Comparison of ENCODE assay signal across 8 mouse cellular contexts in genomic region chr11:75168590-75169361, GRCm38 (mm10). TPM values are rescaled to one million over a fixed set of nuclear protein-coding genes. Genes with fewer than 3 reads are reported as not detected.
A peak's percentile ranks its signal among the peaks of the same experiment; 100 is the strongest.
DNase-seq lines count a peak whose midpoint lies in the region; ATAC-seq and TF ChIP-seq lines count a peak whose summit lies in the region.

No protein-coding gene starts in this region.

- peak; percentile 22 for ATAC-seq in CD4-positive, CD25-positive, alpha-beta regulatory T cell, adult 4 months
- peak; percentile 35 for ATAC-seq in embryonic facial prominence, embryonic 15.5 days (ENCODE audit: insufficient number of reproducible peaks, low FRiP score, low TSS enrichment, low read depth)
- peak; percentile 50 for ATAC-seq in heart, embryonic 16.5 days (replicated peaks; ENCODE audit: extremely low read depth, insufficient read depth, low FRiP score)

- peak; percentile 56; the same call in 1 of the 2 replicates for TF ChIP-seq POLR2A in lung, adult 2 months (IDR thresholded peaks at IDR 0.05; ENCODE audit: borderline replicate concordance, extremely low read depth, low read depth, low read length)
- TF ChIP-seq POLR2A in olfactory bulb, adult 2 months (IDR thresholded peaks at IDR 0.05; ENCODE audit: insufficient read depth, low read depth, low read length) = no peak

- H3K27me3 ChIP-seq in embryonic facial prominence, embryonic 15.5 days = peaks cover 98% of the 10 kb centered on the region
- peaks cover 39% of the 10 kb centered on the region for H3K27me3 ChIP-seq in heart, embryonic 16.5 days (ENCODE audit: control insufficient read depth, insufficient read depth, low read length)

- under 1% methylated on average over 83 of the region's 83 CpGs for WGBS in embryonic facial prominence, embryonic 15.5 days
- under 1% methylated on average over 78 of the region's 83 CpGs for WGBS in heart, embryonic 16.5 days
- under 1% methylated on average over 79 of the region's 83 CpGs for WGBS in lung, adult 2 months
- 2% methylated on average over 81 of the region's 83 CpGs for WGBS in olfactory bulb, adult 2 months

- H3K9ac ChIP-seq in embryonic facial prominence, embryonic 15.5 days = peak overlapping the region; percentile 55
- H3K9ac ChIP-seq in heart, embryonic 16.5 days (ENCODE audit: low read length) = peak overlapping the region; percentile 74

- H3K9me3 ChIP-seq in embryonic facial prominence, embryonic 15.5 days (replicated peaks) = no peaks in the 10 kb centered on the region
- H3K9me3 ChIP-seq in heart, embryonic 16.5 days (replicated peaks; ENCODE audit: control insufficient read depth, low read length) = no peaks in the 10 kb centered on the region

- peak; percentile 67 for TF ChIP-seq CTCF in lung, adult 2 months (IDR thresholded peaks at IDR 0.05; ENCODE audit: insufficient read depth, low read length)
- TF ChIP-seq CTCF in olfactory bulb, adult 2 months (IDR thresholded peaks at IDR 0.05; ENCODE audit: insufficient read depth, low read depth, low read length) = peak; percentile 86

- H3K27ac ChIP-seq in embryonic facial prominence, embryonic 15.5 days (replicated peaks) = peak overlapping the region; percentile 65
- H3K27ac ChIP-seq in heart, embryonic 16.5 days (ENCODE audit: low read length) = peak overlapping the region; percentile 86
- H3K27ac ChIP-seq in olfactory bulb, adult 2 months (ENCODE audit: insufficient read depth, low read depth, low read length) = no peak overlapping the region

- peaks cover 11% of the 10 kb centered on the region; the same call in 1 of the 2 replicates for H3K36me3 ChIP-seq in embryonic facial prominence, embryonic 15.5 days
- no peaks in the 10 kb centered on the region for H3K36me3 ChIP-seq in heart, embryonic 16.5 days (ENCODE audit: control insufficient read depth, insufficient read depth)

- peaks cover 94% of the 10 kb centered on the region for H3K4me1 ChIP-seq in embryonic facial prominence, embryonic 15.5 days
- H3K4me1 ChIP-seq in heart, embryonic 16.5 days (ENCODE audit: control insufficient read depth, insufficient read depth, low read length) = peaks cover 50% of the 10 kb centered on the region
- H3K4me1 ChIP-seq in lung, adult 2 months (ENCODE audit: control insufficient read depth, insufficient read depth, low read length) = peaks cover 19% of the 10 kb centered on the region
- peaks cover 40% of the 10 kb centered on the region for H3K4me1 ChIP-seq in olfactory bulb, adult 2 months (ENCODE audit: control insufficient read depth, insufficient read depth, low read length)

- peak overlapping the region; percentile 64 for H3K4me3 ChIP-seq in embryonic facial prominence, embryonic 15.5 days (replicated peaks)
- H3K4me3 ChIP-seq in heart, embryonic 16.5 days (ENCODE audit: low read length) = peak overlapping the region; percentile 73
- H3K4me3 ChIP-seq in lung, adult 2 months (replicated peaks; ENCODE audit: extremely low read depth, low read depth, low read length) = peak overlapping the region; percentile 29
- peak overlapping the region; percentile 47 for H3K4me3 ChIP-seq in olfactory bulb, adult 2 months (ENCODE audit: insufficient read depth, low read depth, low read length)

- H3K4me2 ChIP-seq in embryonic facial prominence, embryonic 15.5 days (replicated peaks) = peak overlapping the region; percentile 96
- peak overlapping the region; percentile 95 for H3K4me2 ChIP-seq in heart, embryonic 16.5 days (ENCODE audit: low read depth, low read length)

- DNase-seq in adrenal gland, postnatal 36 days = peak; percentile 87 to 93
- peak; percentile 94 for DNase-seq in kidney, postnatal 10 days
- DNase-seq in lung, adult 2 months = peak; percentile 82
- peak; percentile 85 for DNase-seq in thymus, postnatal 0 days (ENCODE audit: low spot score)

RNA-seq across cellular contexts. Expression of gene Hic1, which starts 0.5 kb away (rescaled TPM):
- under 1 TPM in 1 of 2 experiments, not detected in 1; 0.36 TPM for polyA plus RNA-seq in CD4-positive, CD25-positive, alpha-beta regulatory T cell, adult 4 months (2017; shearing (Covaris generic))
- total RNA-seq in adrenal gland, postnatal 36 days (2021) = 1 to 10 TPM; 8.3 to 9.0 TPM
- 17.7 and 19.8 TPM in 2 replicates for polyA plus RNA-seq in embryonic facial prominence, embryonic 15.5 days (2015; fragmentation: Nextera tagmentation; extraction: Ambion mirVana)
- 7.1 and 9.8 TPM in 2 replicates for polyA plus RNA-seq in heart, embryonic 16.5 days (2015; fragmentation: Nextera tagmentation; extraction: Ambion mirVana)
- polyA plus RNA-seq in lung, adult 2 months (2012; rRNA removed) = 21.4 and 33.8 TPM in 2 replicates
- not detected in 2 replicates for polyA plus RNA-seq in olfactory bulb, adult 2 months (2012; ENCODE audit: insufficient read depth, insufficient read length, low replicate concordance, missing spikeins)
- 8.3 and 11.0 TPM in 2 replicates for polyA plus RNA-seq in thymus, postnatal 0 days (2015; fragmentation: Nextera tagmentation; extraction: Ambion mirVana)

RNA-seq across cellular contexts. Expression of gene Ovca2, which starts 9.9 kb away (rescaled TPM):
- polyA plus RNA-seq in CD4-positive, CD25-positive, alpha-beta regulatory T cell, adult 4 months (2017; shearing (Covaris generic)) = 10 to 100 TPM; 19.2 to 29.4 TPM
- 10 to 100 TPM; 20.7 to 22.4 TPM for total RNA-seq in adrenal gland, postnatal 36 days (2021)
- polyA plus RNA-seq in embryonic facial prominence, embryonic 15.5 days (2015; fragmentation: Nextera tagmentation; extraction: Ambion mirVana) = 23.8 and 25.1 TPM in 2 replicates
- polyA plus RNA-seq in heart, embryonic 16.5 days (2015; fragmentation: Nextera tagmentation; extraction: Ambion mirVana) = 18.4 and 18.7 TPM in 2 replicates
- polyA plus RNA-seq in lung, adult 2 months (2012; rRNA removed) = 15.3 and 21.1 TPM in 2 replicates
- polyA plus RNA-seq in olfactory bulb, adult 2 months (2012; ENCODE audit: insufficient read depth, insufficient read length, low replicate concordance, missing spikeins) = not detected in 2 replicates
- 34.2 and 37.7 TPM in 2 replicates for polyA plus RNA-seq in thymus, postnatal 0 days (2015; fragmentation: Nextera tagmentation; extraction: Ambion mirVana)

RNA-seq across cellular contexts. Expression of gene Dph1, which starts 22.3 kb away (rescaled TPM):
- 10 to 100 TPM; 11.0 to 20.6 TPM for polyA plus RNA-seq in CD4-positive, CD25-positive, alpha-beta regulatory T cell, adult 4 months (2017; shearing (Covaris generic))
- 10 to 100 TPM; 29.8 to 30.6 TPM for total RNA-seq in adrenal gland, postnatal 36 days (2021)
- polyA plus RNA-seq in embryonic facial prominence, embryonic 15.5 days (2015; fragmentation: Nextera tagmentation; extraction: Ambion mirVana) = 20.5 and 21.0 TPM in 2 replicates
- 19.7 and 21.0 TPM in 2 replicates for polyA plus RNA-seq in heart, embryonic 16.5 days (2015; fragmentation: Nextera tagmentation; extraction: Ambion mirVana)
- polyA plus RNA-seq in lung, adult 2 months (2012; rRNA removed) = 21.0 and 25.7 TPM in 2 replicates
- polyA plus RNA-seq in olfactory bulb, adult 2 months (2012; ENCODE audit: insufficient read depth, insufficient read length, low replicate concordance, missing spikeins) = not detected in 2 replicates
- 14.0 and 14.1 TPM in 2 replicates for polyA plus RNA-seq in thymus, postnatal 0 days (2015; fragmentation: Nextera tagmentation; extraction: Ambion mirVana)

RNA-seq across cellular contexts. Expression of gene Rtn4rl1, which starts 24.8 kb away (rescaled TPM):
- 1 to 10 TPM; 1.5 to 1.8 TPM for polyA plus RNA-seq in CD4-positive, CD25-positive, alpha-beta regulatory T cell, adult 4 months (2017; shearing (Covaris generic))
- 10 to 100 TPM; 37.3 to 53.0 TPM for total RNA-seq in adrenal gland, postnatal 36 days (2021)
- 6.4 and 7.3 TPM in 2 replicates for polyA plus RNA-seq in embryonic facial prominence, embryonic 15.5 days (2015; fragmentation: Nextera tagmentation; extraction: Ambion mirVana)
- 12.4 and 13.1 TPM in 2 replicates for polyA plus RNA-seq in heart, embryonic 16.5 days (2015; fragmentation: Nextera tagmentation; extraction: Ambion mirVana)
- polyA plus RNA-seq in lung, adult 2 months (2012; rRNA removed) = 11.6 and 12.5 TPM in 2 replicates
- not detected in 2 replicates for polyA plus RNA-seq in olfactory bulb, adult 2 months (2012; ENCODE audit: insufficient read depth, insufficient read length, low replicate concordance, missing spikeins)
- 7.8 and 8.1 TPM in 2 replicates for polyA plus RNA-seq in thymus, postnatal 0 days (2015; fragmentation: Nextera tagmentation; extraction: Ambion mirVana)

Comparison
In these comparisons a context has a peak if more than half of its experiments do, and no peak if none do; other contexts are left out.
1. RNA of gene Ovca2, which starts 9.9 kb away (polyA plus RNA-seq): 34.2 to 37.7 TPM in thymus, postnatal 0 days, 19.2 to 29.4 TPM in CD4-positive, CD25-positive, alpha-beta regulatory T cell, adult 4 months, 23.8 to 25.1 TPM in embryonic facial prominence, embryonic 15.5 days, 15.3 to 21.1 TPM in lung, adult 2 months and 18.4 to 18.7 TPM in heart, embryonic 16.5 days; not detected in olfactory bulb, adult 2 months; every median in the first group is over 10 times any median in the second.
2. RNA of gene Dph1, which starts 22.3 kb away (polyA plus RNA-seq): 21.0 to 25.7 TPM in lung, adult 2 months, 20.5 to 21.0 TPM in embryonic facial prominence, embryonic 15.5 days, 11.0 to 20.6 TPM in CD4-positive, CD25-positive, alpha-beta regulatory T cell, adult 4 months, 19.7 to 21.0 TPM in heart, embryonic 16.5 days and 14.0 to 14.1 TPM in thymus, postnatal 0 days; not detected in olfactory bulb, adult 2 months; every median in the first group is over 10 times any median in the second.
3. Peak in every context shown above with its lines, with median percentiles within 50 percentile points of each other: ATAC-seq, DNase-seq and H3K4me3 ChIP-seq.